8 mouse cellular contexts compared by ENCODE assay signal in genomic region chrX:56455372-56456246, GRCm38 (mm10). TPM values are rescaled to one million over a fixed set of nuclear protein-coding genes. Genes with fewer than 3 reads are reported as not detected.
A peak's percentile ranks its signal among the peaks of the same experiment; 100 is the strongest.
DNase-seq lines count a peak whose midpoint lies in the region; ATAC-seq and TF ChIP-seq lines count a peak whose summit lies in the region.

No protein-coding gene starts in this region.

- H3ac ChIP-seq in C2C12 (ENCODE audit: control insufficient read depth, insufficient read length, low read depth): peak overlapping the region; percentile 40

- peak; percentile 89 for ATAC-seq in heart, embryonic 13.5 days (ENCODE audit: extremely low read depth, insufficient number of reproducible peaks, low FRiP score, low TSS enrichment)
- peak; percentile 91 for ATAC-seq in liver, embryonic 12.5 days
- ATAC-seq in stomach, embryonic 15.5 days (ENCODE audit: insufficient read depth, low FRiP score, low read depth): peak; percentile 96

- H3K9ac ChIP-seq in heart, embryonic 13.5 days: peak overlapping the region; percentile 89
- H3K9ac ChIP-seq in liver, embryonic 12.5 days: peak overlapping the region; percentile 87
- peak overlapping the region; percentile 44 for H3K9ac ChIP-seq in stomach, embryonic 15.5 days

- TF ChIP-seq CTCF in C2C12 (IDR thresholded peaks at IDR 0.05; ENCODE audit: control insufficient read depth, insufficient read depth, insufficient read length): no peak
- TF ChIP-seq CTCF in brain, embryonic 14.5 days (IDR thresholded peaks at IDR 0.05; ENCODE audit: borderline replicate concordance, extremely low read depth, insufficient read depth, insufficient read length): peak; percentile 20; the same call in 1 of the 2 replicates

- H3K36me3 ChIP-seq in C2C12 (ENCODE audit: control insufficient read depth, insufficient read depth): no peaks in the 10 kb centered on the region
- peaks cover 22% of the 10 kb centered on the region for H3K36me3 ChIP-seq in erythroblast, embryonic 14.5 days (ENCODE audit: control insufficient read depth)
- H3K36me3 ChIP-seq in heart, embryonic 13.5 days: 0 out of 2 replicates have a peak, but pooled peaks cover 4% of the 10 kb centered on the region
- peaks cover 12% of the 10 kb centered on the region for H3K36me3 ChIP-seq in liver, embryonic 12.5 days
- H3K36me3 ChIP-seq in stomach, embryonic 15.5 days: no peaks in the 10 kb centered on the region

- no peaks in the 10 kb centered on the region for H3K79me2 ChIP-seq in C2C12 (ENCODE audit: control insufficient read depth, insufficient read depth)

- H3K79me3 ChIP-seq in C2C12 (ENCODE audit: low read depth): no peaks in the 10 kb centered on the region

- H3K4me2 ChIP-seq in heart, embryonic 13.5 days: peak overlapping the region; percentile 76
- H3K4me2 ChIP-seq in liver, embryonic 12.5 days: peak overlapping the region; percentile 72
- H3K4me2 ChIP-seq in stomach, embryonic 15.5 days: peak overlapping the region; percentile 60

- TF ChIP-seq POLR2A in brain, embryonic 14.5 days (IDR thresholded peaks at IDR 0.05; ENCODE audit: borderline replicate concordance, extremely low read depth, insufficient read depth, insufficient read length, poor library complexity, severe bottlenecking): peak; percentile 47; the same call in 1 of the 2 replicates

- peak; percentile 97 for DNase-seq in brain, embryonic 14.5 days (ENCODE audit: low read depth)
- peak; percentile 92 for DNase-seq in kidney, postnatal 10 days
- DNase-seq in natural killer cell, adult 2 months (ENCODE audit: low spot score in 2 of 2): peak; percentile 76 to 83

- H3K27ac ChIP-seq in heart, embryonic 13.5 days (replicated peaks): peak overlapping the region; percentile 94
- H3K27ac ChIP-seq in liver, embryonic 12.5 days: peak overlapping the region; percentile 96
- peak overlapping the region; percentile 92 for H3K27ac ChIP-seq in stomach, embryonic 15.5 days

- peaks cover 42% of the 10 kb centered on the region for H3K4me1 ChIP-seq in erythroblast, embryonic 14.5 days (ENCODE audit: control insufficient read depth)
- H3K4me1 ChIP-seq in heart, embryonic 13.5 days: peaks cover 6% of the 10 kb centered on the region; the same call in 1 of the 2 replicates
- peaks cover 26% of the 10 kb centered on the region; the same call in 1 of the 2 replicates for H3K4me1 ChIP-seq in liver, embryonic 12.5 days
- H3K4me1 ChIP-seq in stomach, embryonic 15.5 days: no peaks in the 10 kb centered on the region

- H3K27me3 ChIP-seq in C2C12 (ENCODE audit: control insufficient read depth, insufficient read depth, insufficient read length): no peaks in the 10 kb centered on the region
- H3K27me3 ChIP-seq in erythroblast, embryonic 14.5 days (ENCODE audit: control insufficient read depth): no peaks in the 10 kb centered on the region
- no peaks in the 10 kb centered on the region for H3K27me3 ChIP-seq in heart, embryonic 13.5 days (replicated peaks)
- no peaks in the 10 kb centered on the region for H3K27me3 ChIP-seq in liver, embryonic 12.5 days (replicated peaks)
- no peaks in the 10 kb centered on the region for H3K27me3 ChIP-seq in stomach, embryonic 15.5 days (replicated peaks)

- WGBS in heart, embryonic 13.5 days: 17% methylated on average over 41 of the region's 65 CpGs
- 9% methylated on average over 45 of the region's 65 CpGs for whole genome bisulfite sequencing in liver, embryonic 12.5 days (ENCODE audit: insufficient replicate concordance)
- 18% methylated on average over 62 of the region's 65 CpGs for WGBS in stomach, embryonic 15.5 days

- peaks cover 3% of the 10 kb centered on the region; the same call in 1 of the 2 replicates for H3K9me3 ChIP-seq in erythroblast, embryonic 14.5 days (ENCODE audit: control insufficient read depth, low read length)
- no peaks in the 10 kb centered on the region for H3K9me3 ChIP-seq in heart, embryonic 13.5 days
- H3K9me3 ChIP-seq in liver, embryonic 12.5 days (replicated peaks): no peaks in the 10 kb centered on the region
- H3K9me3 ChIP-seq in stomach, embryonic 15.5 days: no peaks in the 10 kb centered on the region

- peak overlapping the region; percentile 37 for H3K4me3 ChIP-seq in C2C12 (ENCODE audit: insufficient read depth, poor library complexity, severe bottlenecking)
- peak overlapping the region; percentile 97 for H3K4me3 ChIP-seq in erythroblast, embryonic 14.5 days (replicated peaks)
- peak overlapping the region; percentile 66 for H3K4me3 ChIP-seq in heart, embryonic 13.5 days
- H3K4me3 ChIP-seq in liver, embryonic 12.5 days: peak overlapping the region; percentile 77
- H3K4me3 ChIP-seq in stomach, embryonic 15.5 days (replicated peaks): peak overlapping the region; percentile 55

TF ChIP-seq in C2C12, 6 proteins besides CTCF, POLR2A, EP300 and RAD21:
- TF ChIP-seq FOSL1 (IDR thresholded peaks at IDR 0.05; ENCODE audit: insufficient read depth, low read length, poor library complexity, severe bottlenecking) (no peak), MYOG (IDR thresholded peaks at IDR 0.05; ENCODE audit: control insufficient read depth, extremely low read depth, insufficient read length) (no peak), MYOD1 (IDR thresholded peaks at IDR 0.05; ENCODE audit: control insufficient read depth, insufficient read length, low read depth) (no peak), MAX (IDR thresholded peaks at IDR 0.05) (no peak), CEBPB (IDR thresholded peaks at IDR 0.05; ENCODE audit: low read depth) (no peak), USF1 (IDR thresholded peaks at IDR 0.05; ENCODE audit: low read depth) (no peak)
TF ChIP-seq in C2C12: peak in this region for 0.

RNA-seq across cellular contexts. Expression of gene Ints6l, which starts 1.0 kb away (rescaled TPM):
- polyA plus RNA-seq in C2C12 (2012; fragmentation: generic; extraction: Trizol): 1.2 TPM
- polyA plus RNA-seq in brain, embryonic 14.5 days (2012; rRNA removed): 52.0 and 63.7 TPM in 2 replicates
- 2.0 and 2.1 TPM in 2 replicates for polyA plus RNA-seq in erythroblast, embryonic 14.5 days (2012)
- 15.0 and 15.3 TPM in 2 replicates for polyA plus RNA-seq in heart, embryonic 13.5 days (2015; fragmentation: Nextera tagmentation; extraction: Ambion mirVana)
- 43.6 and 43.9 TPM in 2 replicates for polyA plus RNA-seq in liver, embryonic 12.5 days (2016; fragmentation: Nextera tagmentation; extraction: Ambion mirVana)
- polyA plus RNA-seq in stomach, embryonic 15.5 days (2015; fragmentation: Nextera tagmentation; extraction: Ambion mirVana): 25.3 and 25.5 TPM in 2 replicates

RNA-seq across cellular contexts. Expression of gene Gm2174, which starts 7.8 kb away (rescaled TPM):
- polyA plus RNA-seq in C2C12 (2012; fragmentation: generic; extraction: Trizol): not detected
- not detected in 2 replicates for polyA plus RNA-seq in brain, embryonic 14.5 days (2012; rRNA removed)
- not detected in 2 replicates for polyA plus RNA-seq in erythroblast, embryonic 14.5 days (2012)
- 0.70 and 0.79 TPM in 2 replicates for polyA plus RNA-seq in heart, embryonic 13.5 days (2015; fragmentation: Nextera tagmentation; extraction: Ambion mirVana)
- 1.0 TPM in 1 of 2 replicates, not detected in the other for polyA plus RNA-seq in liver, embryonic 12.5 days (2016; fragmentation: Nextera tagmentation; extraction: Ambion mirVana)
- 1.2 and 4.2 TPM in 2 replicates for polyA plus RNA-seq in stomach, embryonic 15.5 days (2015; fragmentation: Nextera tagmentation; extraction: Ambion mirVana)

Comparison
In these comparisons a context has a peak if more than half of its experiments do, and no peak if none do; other contexts are left out.
1. Peak in every context shown above with its lines: DNase-seq, ATAC-seq, H3K4me3 ChIP-seq and H3K27ac ChIP-seq.
2. H3K4me3 ChIP-seq: peak in every context shown above with its lines; median percentile 97 in erythroblast, embryonic 14.5 days; 77 in liver, embryonic 12.5 days; 66 in heart, embryonic 13.5 days; 55 in stomach, embryonic 15.5 days; 37 in C2C12.